Mouse (Mus musculus): ENCODE results near the gene Gm11077. TPM values are rescaled to one million over a fixed set of nuclear protein-coding genes. Genes with fewer than 3 reads are reported as not detected.
A peak's percentile ranks its signal among the peaks of the same experiment; 100 is the strongest.

Gm11077 gene
- polyA plus RNA-seq, 1 experiment from 2014 or later: not detected

DNA sequence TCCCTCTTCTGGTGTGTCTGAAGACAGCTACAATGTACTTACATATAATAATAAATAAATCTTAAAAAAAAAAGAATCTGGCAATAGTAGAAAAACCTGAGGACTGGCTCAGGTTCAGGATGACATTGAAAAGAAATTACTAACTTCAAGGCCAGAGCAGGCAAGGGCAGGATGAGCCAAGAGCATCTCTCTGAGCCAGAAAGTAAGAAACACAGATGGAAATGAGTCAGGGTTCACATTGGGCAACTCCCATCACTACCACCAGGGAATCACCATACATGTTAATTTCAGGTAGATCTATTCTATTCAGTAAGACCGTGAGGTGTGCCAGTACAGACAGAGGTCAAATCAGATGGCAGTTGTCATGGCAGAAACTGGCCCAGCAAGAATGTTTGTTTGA, 30.5 kb upstream of the Gm11077 start:
- H3K9ac ChIP-seq (ENCODE audit: low read length): no peak overlapping the region
- no peak overlapping the region for H3K27ac ChIP-seq (replicated peaks; ENCODE audit: low read depth, low read length)
- no peak for ATAC-seq (ENCODE audit: insufficient number of reproducible peaks, low FRiP score, low TSS enrichment, low read depth)
- no peak overlapping the region for H3K4me2 ChIP-seq (ENCODE audit: low read depth, severe bottlenecking)
- no peak overlapping the region for H3K4me3 ChIP-seq (ENCODE audit: low read depth, low read length)
- no peak for DNase-seq (ENCODE audit: low spot score)
- H3K9me3 ChIP-seq (ENCODE audit: control insufficient read depth, low read length): no peaks in the 10 kb centered on the region
- WGBS: 75% methylated on average over 1 of the region's 1 CpGs
- no peaks in the 10 kb centered on the region for H3K36me3 ChIP-seq (ENCODE audit: control insufficient read depth, insufficient read depth, low read length)
- H3K4me1 ChIP-seq (ENCODE audit: control insufficient read depth, insufficient read depth, low read length): peaks cover 6% of the 10 kb centered on the region
- no peaks in the 10 kb centered on the region for H3K27me3 ChIP-seq (ENCODE audit: control insufficient read depth, insufficient read depth, low read length)

DNA sequence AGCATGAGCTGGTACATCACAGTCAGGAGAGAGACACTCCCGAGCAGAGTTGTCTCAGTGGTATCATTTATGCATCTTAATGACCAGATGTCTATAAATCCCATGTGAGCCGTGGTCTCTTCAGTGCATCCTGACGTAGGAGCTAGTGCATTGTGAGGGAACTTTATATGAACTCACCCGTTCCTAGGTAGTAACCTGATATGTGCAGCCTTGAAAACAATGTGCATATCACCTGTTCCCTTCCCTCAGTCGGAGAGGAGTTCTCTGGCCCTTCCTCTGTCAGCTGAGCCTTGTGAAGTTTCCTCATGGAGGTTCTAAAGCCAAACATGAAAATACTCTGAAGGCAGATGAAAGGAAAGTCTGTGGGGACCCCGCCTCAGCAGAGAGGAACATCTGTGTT, 27.8 kb upstream of the Gm11077 start:
- Histone ChIP-seq H3K9ac (ENCODE audit: low read length) (no peak overlapping the region), H3K27me3 (ENCODE audit: control insufficient read depth, insufficient read depth, low read length) (no peaks in the 10 kb centered on the region), H3K4me2 (ENCODE audit: low read depth, severe bottlenecking) (no peak overlapping the region), H3K4me3 (ENCODE audit: low read depth, low read length) (no peak overlapping the region), H3K36me3 (ENCODE audit: control insufficient read depth, insufficient read depth, low read length) (no peaks in the 10 kb centered on the region), H3K27ac (replicated peaks; ENCODE audit: low read depth, low read length) (no peak overlapping the region), H3K9me3 (ENCODE audit: control insufficient read depth, low read length) (peaks cover 4% of the 10 kb centered on the region; the same call in 1 of the 2 replicates), H3K4me1 (ENCODE audit: control insufficient read depth, insufficient read depth, low read length) (peaks cover 2% of the 10 kb centered on the region; the same call in 1 of the 2 replicates)
- DNase-seq (ENCODE audit: low spot score): no peak
- WGBS: 78% methylated on average over 6 of the region's 6 CpGs
- no peak for ATAC-seq (ENCODE audit: insufficient number of reproducible peaks, low FRiP score, low TSS enrichment, low read depth)

DNA sequence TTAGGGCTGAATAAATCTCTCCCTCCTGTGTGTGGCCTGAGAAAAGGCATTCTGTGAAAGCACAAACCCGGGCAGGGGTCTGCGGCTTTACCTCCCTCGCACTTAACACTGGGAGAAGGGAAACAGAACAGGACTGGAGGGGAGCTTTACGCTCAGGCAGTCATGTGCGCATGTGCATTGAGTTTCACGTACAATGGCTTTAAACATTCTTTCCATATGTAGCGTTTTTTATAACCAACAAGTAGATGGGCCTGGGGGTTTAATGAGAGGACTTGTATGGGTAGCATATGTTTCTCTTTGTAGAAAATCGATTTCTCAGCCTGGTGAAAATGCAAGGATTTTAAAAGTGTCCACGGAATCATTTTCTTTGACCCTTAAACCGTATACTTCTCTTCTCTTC, 24.0 kb upstream of the Gm11077 start:
- WGBS: 49% methylated on average over 10 of the region's 10 CpGs
- H3K27ac ChIP-seq (replicated peaks; ENCODE audit: low read depth, low read length): no peak overlapping the region

DNA sequence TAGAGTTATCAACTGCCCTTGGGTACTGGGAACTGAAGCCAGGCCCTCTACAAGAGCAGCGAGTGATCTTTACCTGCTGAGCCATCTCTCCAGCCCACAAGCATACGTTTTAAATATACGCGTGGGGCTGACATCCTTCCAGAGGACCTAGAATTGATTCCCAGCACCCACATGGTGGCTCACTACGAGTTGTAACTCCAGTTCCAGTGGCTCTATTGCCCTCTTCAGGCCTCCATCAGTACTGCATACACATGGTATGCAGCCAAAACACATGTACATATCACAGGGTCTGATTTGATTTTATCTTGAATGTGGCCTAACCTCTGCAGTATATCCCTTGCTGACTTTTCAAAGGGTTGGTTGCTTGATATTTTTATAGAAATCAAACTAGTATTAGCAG, 23.0 kb upstream of the Gm11077 start:
- Histone ChIP-seq H3K9ac (ENCODE audit: low read length) (no peak overlapping the region), H3K27ac (replicated peaks; ENCODE audit: low read depth, low read length) (no peak overlapping the region), H3K9me3 (ENCODE audit: control insufficient read depth, low read length) (peaks cover 4% of the 10 kb centered on the region; the same call in 1 of the 2 replicates), H3K4me3 (ENCODE audit: low read depth, low read length) (no peak overlapping the region), H3K27me3 (ENCODE audit: control insufficient read depth, insufficient read depth, low read length) (no peaks in the 10 kb centered on the region), H3K36me3 (ENCODE audit: control insufficient read depth, insufficient read depth, low read length) (no peaks in the 10 kb centered on the region), H3K4me1 (ENCODE audit: control insufficient read depth, insufficient read depth, low read length) (peaks cover 7% of the 10 kb centered on the region; the same call in 1 of the 2 replicates), H3K4me2 (ENCODE audit: low read depth, severe bottlenecking) (no peak overlapping the region)
- DNase-seq (ENCODE audit: low spot score): no peak
- ATAC-seq (ENCODE audit: insufficient number of reproducible peaks, low FRiP score, low TSS enrichment, low read depth): no peak
- 94% methylated on average over 5 of the region's 5 CpGs for whole genome bisulfite sequencing

More for the DNA sequence above, 24.0 kb upstream of the Gm11077 start:
- no peak for DNase-seq (ENCODE audit: low spot score)
- Histone ChIP-seq H3K4me1 (ENCODE audit: control insufficient read depth, insufficient read depth, low read length) (peaks cover 7% of the 10 kb centered on the region; the same call in 1 of the 2 replicates), H3K36me3 (ENCODE audit: control insufficient read depth, insufficient read depth, low read length) (no peaks in the 10 kb centered on the region), H3K4me2 (ENCODE audit: low read depth, severe bottlenecking) (no peak overlapping the region), H3K4me3 (ENCODE audit: low read depth, low read length) (no peak overlapping the region), H3K9ac (ENCODE audit: low read length) (no peak overlapping the region), H3K27me3 (ENCODE audit: control insufficient read depth, insufficient read depth, low read length) (no peaks in the 10 kb centered on the region), H3K9me3 (ENCODE audit: control insufficient read depth, low read length) (peaks cover 4% of the 10 kb centered on the region; the same call in 1 of the 2 replicates)
- ATAC-seq (ENCODE audit: insufficient number of reproducible peaks, low FRiP score, low TSS enrichment, low read depth): peak; percentile 40; the same call in 1 of the 2 replicates

DNA sequence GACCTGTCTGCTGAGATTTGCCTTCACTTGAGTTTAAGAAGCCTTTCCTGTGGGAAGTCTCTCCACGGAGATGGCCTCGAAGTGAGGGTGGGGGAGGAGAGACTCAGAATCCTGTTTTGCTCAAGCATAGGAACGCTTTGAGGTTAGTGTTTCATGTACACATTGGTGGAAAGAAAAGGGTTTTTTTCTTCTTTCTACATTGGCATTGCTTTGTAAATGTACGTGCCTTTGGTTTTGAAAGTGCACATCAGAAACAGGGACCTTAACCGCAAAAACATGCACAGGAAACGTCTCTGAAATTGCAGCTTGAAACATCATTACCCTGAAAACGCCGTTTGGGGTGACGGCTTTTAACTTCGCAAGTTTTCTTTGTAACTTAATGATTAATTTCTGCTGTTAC, 21.0 kb upstream of the Gm11077 start:
- WGBS: 47% methylated on average over 10 of the region's 10 CpGs
- H3K27ac ChIP-seq (replicated peaks; ENCODE audit: low read depth, low read length): no peak overlapping the region
- ATAC-seq (ENCODE audit: insufficient number of reproducible peaks, low FRiP score, low TSS enrichment, low read depth) (no peak), DNase-seq (ENCODE audit: low spot score) (no peak)
- H3K4me2 ChIP-seq (ENCODE audit: low read depth, severe bottlenecking): no peak overlapping the region
- H3K9me3 ChIP-seq (ENCODE audit: control insufficient read depth, low read length): peaks cover 4% of the 10 kb centered on the region; the same call in 1 of the 2 replicates
- no peaks in the 10 kb centered on the region for H3K27me3 ChIP-seq (ENCODE audit: control insufficient read depth, insufficient read depth, low read length)
- H3K4me1 ChIP-seq (ENCODE audit: control insufficient read depth, insufficient read depth, low read length): peaks cover 7% of the 10 kb centered on the region; the same call in 1 of the 2 replicates
- H3K9ac ChIP-seq (ENCODE audit: low read length): no peak overlapping the region
- H3K36me3 ChIP-seq (ENCODE audit: control insufficient read depth, insufficient read depth, low read length): no peaks in the 10 kb centered on the region
- H3K4me3 ChIP-seq (ENCODE audit: low read depth, low read length): no peak overlapping the region

DNA sequence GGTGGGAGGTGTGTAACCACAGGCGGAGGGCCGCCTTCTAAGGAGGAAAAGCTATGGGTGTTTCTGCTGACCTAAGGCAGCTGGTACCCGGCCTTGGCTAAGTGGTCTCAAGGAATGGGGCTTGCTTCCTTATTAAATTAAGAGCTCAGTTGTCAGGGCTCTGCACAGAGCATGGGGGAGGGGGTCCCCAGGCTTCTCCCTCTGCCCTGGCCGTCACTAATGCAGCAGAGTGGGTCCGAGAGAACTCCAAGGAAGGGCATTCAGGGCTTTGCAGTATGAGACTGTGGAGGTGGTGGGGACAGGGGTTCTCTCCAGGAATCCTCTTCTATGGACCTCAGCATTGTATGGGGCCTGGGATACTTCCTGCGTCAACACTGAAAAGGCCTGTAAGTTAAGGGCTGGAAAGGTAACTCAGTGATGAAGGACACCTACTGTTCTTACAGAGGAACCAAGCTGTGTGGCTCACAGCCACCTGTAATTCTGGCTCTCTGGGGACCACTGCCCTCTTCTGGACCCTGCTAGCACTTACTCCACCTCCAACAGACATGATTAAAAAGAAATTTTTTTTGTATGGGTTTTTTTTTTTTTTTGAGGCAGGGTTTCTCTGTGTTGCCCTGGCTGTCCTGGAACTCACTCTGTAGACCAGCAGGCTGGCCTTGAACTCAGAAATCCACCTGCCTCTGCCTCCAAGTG, 19.5 kb upstream of the Gm11077 start:
- no peaks in the 10 kb centered on the region for H3K36me3 ChIP-seq (ENCODE audit: control insufficient read depth, insufficient read depth, low read length)
- no peak overlapping the region for H3K4me2 ChIP-seq (ENCODE audit: low read depth, severe bottlenecking)
- ATAC-seq (ENCODE audit: insufficient number of reproducible peaks, low FRiP score, low TSS enrichment, low read depth) (peak; percentile 32), DNase-seq (ENCODE audit: low spot score) (no peak)
- no peak overlapping the region for H3K9ac ChIP-seq (ENCODE audit: low read length)
- H3K9me3 ChIP-seq (ENCODE audit: control insufficient read depth, low read length): peaks cover 4% of the 10 kb centered on the region; the same call in 1 of the 2 replicates
- WGBS: 60% methylated on average over 6 of the region's 6 CpGs
- no peak overlapping the region for H3K27ac ChIP-seq (replicated peaks; ENCODE audit: low read depth, low read length)
- no peaks in the 10 kb centered on the region for H3K27me3 ChIP-seq (ENCODE audit: control insufficient read depth, insufficient read depth, low read length)
- H3K4me3 ChIP-seq (ENCODE audit: low read depth, low read length): no peak overlapping the region
- peaks cover 7% of the 10 kb centered on the region; the same call in 1 of the 2 replicates for H3K4me1 ChIP-seq (ENCODE audit: control insufficient read depth, insufficient read depth, low read length)

DNA sequence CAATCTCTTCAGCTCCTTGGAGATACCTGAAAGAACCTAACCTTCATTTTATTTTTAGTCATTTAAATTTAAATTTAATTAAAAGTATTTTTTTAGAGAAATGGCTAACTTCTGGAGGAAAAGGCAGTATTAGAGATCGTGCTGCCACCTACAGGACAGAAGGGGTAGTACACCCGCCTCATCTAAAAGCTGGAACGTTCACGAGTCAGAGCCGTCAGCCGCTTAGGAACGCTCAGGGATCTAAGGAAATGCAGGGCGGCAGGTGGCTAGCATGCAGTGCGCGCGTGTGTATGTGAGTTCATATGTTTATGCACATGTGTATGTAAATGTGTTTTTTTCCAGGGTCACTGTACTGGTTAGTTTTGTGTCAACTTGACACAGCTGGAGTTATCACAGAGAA, 16.3 kb upstream of the Gm11077 start:
- H3K36me3 ChIP-seq (ENCODE audit: control insufficient read depth, insufficient read depth, low read length): no peaks in the 10 kb centered on the region
- no peaks in the 10 kb centered on the region for H3K27me3 ChIP-seq (ENCODE audit: control insufficient read depth, insufficient read depth, low read length)
- H3K4me2 ChIP-seq (ENCODE audit: low read depth, severe bottlenecking): no peak overlapping the region
- WGBS: 6% methylated on average over 11 of the region's 11 CpGs
- H3K27ac ChIP-seq (replicated peaks; ENCODE audit: low read depth, low read length): no peak overlapping the region
- ATAC-seq (ENCODE audit: insufficient number of reproducible peaks, low FRiP score, low TSS enrichment, low read depth) (no peak), DNase-seq (ENCODE audit: low spot score) (peak; percentile 79)
- H3K9ac ChIP-seq (ENCODE audit: low read length): no peak overlapping the region
- H3K4me1 ChIP-seq (ENCODE audit: control insufficient read depth, insufficient read depth, low read length): no peaks in the 10 kb centered on the region; the same call in 1 of the 2 replicates
- no peak overlapping the region for H3K4me3 ChIP-seq (ENCODE audit: low read depth, low read length)
- no peaks in the 10 kb centered on the region for H3K9me3 ChIP-seq (ENCODE audit: control insufficient read depth, low read length)

DNA sequence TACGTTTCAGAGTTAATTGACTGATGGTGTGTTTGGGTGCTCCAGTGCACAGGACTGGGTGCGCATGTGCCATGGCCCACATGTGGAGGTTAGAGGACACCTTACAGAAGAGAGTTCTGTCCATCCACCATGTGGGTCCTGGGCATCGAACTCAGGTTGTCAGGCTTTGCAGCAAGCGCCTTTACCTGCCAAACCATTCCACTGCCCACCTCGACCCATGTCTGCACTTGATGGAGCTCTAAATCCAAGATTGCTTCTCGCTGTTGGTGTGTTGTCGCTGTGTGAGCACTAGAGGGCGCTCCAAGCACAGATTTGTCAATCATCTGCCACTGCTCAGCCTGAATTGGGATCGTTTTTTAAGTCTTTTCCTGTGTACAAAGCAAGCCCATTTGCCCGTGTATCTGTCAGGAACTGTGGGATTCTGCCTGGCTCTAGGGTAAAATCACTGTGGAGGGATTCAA, 14.1 kb upstream of the Gm11077 start:
- Histone ChIP-seq H3K27me3 (ENCODE audit: control insufficient read depth, insufficient read depth, low read length) (no peaks in the 10 kb centered on the region), H3K36me3 (ENCODE audit: control insufficient read depth, insufficient read depth, low read length) (no peaks in the 10 kb centered on the region), H3K4me1 (ENCODE audit: control insufficient read depth, insufficient read depth, low read length) (no peaks in the 10 kb centered on the region), H3K9me3 (ENCODE audit: control insufficient read depth, low read length) (no peaks in the 10 kb centered on the region), H3K4me3 (ENCODE audit: low read depth, low read length) (no peak overlapping the region), H3K27ac (replicated peaks; ENCODE audit: low read depth, low read length) (no peak overlapping the region), H3K9ac (ENCODE audit: low read length) (no peak overlapping the region), H3K4me2 (ENCODE audit: low read depth, severe bottlenecking) (no peak overlapping the region)
- ATAC-seq (ENCODE audit: insufficient number of reproducible peaks, low FRiP score, low TSS enrichment, low read depth): peak; percentile 53; the same call in 1 of the 2 replicates
- DNase-seq (ENCODE audit: low spot score): peak; percentile 88
- 23% methylated on average over 10 of the region's 10 CpGs for WGBS

Data from limb, embryonic 11.5 days (tissue).